Mouse (Mus musculus) kidney, adult 2 months (tissue): ENCODE results near the gene Pou3f3.

Experiments used
- CTCF ChIP-seq: fragments of 200-500 bp; conservative IDR thresholded peaks from 2 replicates; pipeline ENCODE4 v1.5.1; 2011; ENCODE audit warnings: low read depth, mild to moderate bottlenecking, control low read depth, low read length, moderate library complexity, mixed read lengths; ENCODE audit not compliant: insufficient read depth, insufficient read length
- POLR2A ChIP-seq: fragments of 200-500 bp; IDR thresholded peaks from one replicate; pipeline ENCODE4 v1.6.1; 2011; ENCODE audit warnings: low read depth, low read length, control low read depth

- no peak for TF ChIP-seq CTCF
- TF ChIP-seq POLR2A: no peak
These were observed 14.0 kb downstream of the Pou3f3 start for GRCm38 (mm10) chr1:42709431-42710160.
